ENCODE assay signal across 8 mouse cellular contexts in genomic region chr9:95510693-95511404, GRCm38 (mm10). TPM values are rescaled to one million over a fixed set of nuclear protein-coding genes. Genes with fewer than 3 reads are reported as not detected.
A peak's percentile ranks its signal among the peaks of the same experiment; 100 is the strongest.
DNase-seq lines count a peak whose midpoint lies in the region; ATAC-seq and TF ChIP-seq lines count a peak whose summit lies in the region.

No protein-coding gene starts in this region.

- 5% methylated on average over 21 of the region's 21 CpGs for WGBS in kidney, embryonic 14.5 days
- WGBS in limb, embryonic 14.5 days, result 5% methylated on average over 21 of the region's 21 CpGs
- 2% methylated on average over 21 of the region's 21 CpGs for WGBS in small intestine, adult 2 months

- H3K27me3 ChIP-seq in kidney, embryonic 14.5 days (ENCODE audit: control insufficient read depth, insufficient read depth, low read length), result no peaks in the 10 kb centered on the region
- H3K27me3 ChIP-seq in limb, embryonic 14.5 days (ENCODE audit: control insufficient read depth, insufficient read depth, low read length), result no peaks in the 10 kb centered on the region
- no peaks in the 10 kb centered on the region for H3K27me3 ChIP-seq in small intestine, adult 2 months (ENCODE audit: control insufficient read depth, insufficient read depth, low read length)

- no peak for TF ChIP-seq POLR2A in embryonic fibroblast, embryonic 13.5 days (IDR thresholded peaks at IDR 0.05; ENCODE audit: low read depth, low read length)
- TF ChIP-seq POLR2A in limb, embryonic 14.5 days (IDR thresholded peaks at IDR 0.05; ENCODE audit: borderline replicate concordance, extremely low read depth, insufficient read depth, insufficient read length), result no peak
- TF ChIP-seq POLR2A in small intestine, adult 2 months (IDR thresholded peaks at IDR 0.05; ENCODE audit: low read depth, low read length), result no peak

- H3K4me3 ChIP-seq in kidney, embryonic 14.5 days (ENCODE audit: low read length), result peak overlapping the region; percentile 72
- peak overlapping the region; percentile 86 for H3K4me3 ChIP-seq in embryonic fibroblast, embryonic 13.5 days (ENCODE audit: insufficient read depth, low read length)
- H3K4me3 ChIP-seq in limb, embryonic 14.5 days (replicated peaks; ENCODE audit: low read length), result peak overlapping the region; percentile 98
- peak overlapping the region; percentile 96 for H3K4me3 ChIP-seq in small intestine, adult 2 months (ENCODE audit: low read depth, low read length)

- H3K9ac ChIP-seq in kidney, embryonic 14.5 days (ENCODE audit: low read depth, low read length), result peak overlapping the region; percentile 94
- peak overlapping the region; percentile 94 for H3K9ac ChIP-seq in limb, embryonic 14.5 days (ENCODE audit: low read depth, low read length, severe bottlenecking)

- H3K4me1 ChIP-seq in kidney, embryonic 14.5 days (ENCODE audit: control insufficient read depth, insufficient read depth, low read length), result peaks cover 11% of the 10 kb centered on the region
- peaks cover 7% of the 10 kb centered on the region for H3K4me1 ChIP-seq in embryonic fibroblast, embryonic 13.5 days (ENCODE audit: control insufficient read depth, insufficient read depth, low read length)
- peaks cover 13% of the 10 kb centered on the region for H3K4me1 ChIP-seq in limb, embryonic 14.5 days (ENCODE audit: control insufficient read depth, insufficient read depth, low read length)
- H3K4me1 ChIP-seq in small intestine, adult 2 months (ENCODE audit: control insufficient read depth, insufficient read depth, insufficient read length, low read length), result peaks cover 8% of the 10 kb centered on the region; the same call in 1 of the 2 replicates

- ATAC-seq in kidney, embryonic 14.5 days (ENCODE audit: low FRiP score, low TSS enrichment), result peak; percentile 10; the same call in 1 of the 2 replicates
- no peak; the same call in 1 of the 2 replicates for ATAC-seq in limb, embryonic 14.5 days (ENCODE audit: low FRiP score, low read depth)

- H3K27ac ChIP-seq in kidney, embryonic 14.5 days (ENCODE audit: low read depth, low read length), result peak overlapping the region; percentile 81; the same call in 1 of the 2 replicates
- H3K27ac ChIP-seq in embryonic fibroblast, embryonic 13.5 days (ENCODE audit: insufficient read depth, low read length), result peak overlapping the region; percentile 80; the same call in 1 of the 2 replicates
- H3K27ac ChIP-seq in limb, embryonic 14.5 days (replicated peaks; ENCODE audit: low read depth, low read length), result peak overlapping the region; percentile 81; the same call in 1 of the 2 replicates
- peak overlapping the region; percentile 91 for H3K27ac ChIP-seq in small intestine, adult 2 months (ENCODE audit: insufficient read depth, low read depth, low read length)

- DNase-seq in kidney, postnatal 25 days, result no peak
- DNase-seq in NIH3T3 (ENCODE audit: low read depth), result peak; percentile 4
- DNase-seq in limb, embryonic 14.5 days (ENCODE audit: low spot score), result no peak
- DNase-seq in right cerebral cortex, postnatal 36 days (ENCODE audit: low spot score in 2 of 2), result no peak
- DNase-seq in thymus, postnatal 14 days, result no peak

- no peaks in the 10 kb centered on the region for H3K36me3 ChIP-seq in kidney, embryonic 14.5 days (ENCODE audit: control insufficient read depth, insufficient read depth, low read length)
- H3K36me3 ChIP-seq in limb, embryonic 14.5 days (ENCODE audit: control insufficient read depth, insufficient read depth, low read length), result no peaks in the 10 kb centered on the region
- no peaks in the 10 kb centered on the region for H3K36me3 ChIP-seq in small intestine, adult 2 months (ENCODE audit: control insufficient read depth, insufficient read depth, low read length)

- TF ChIP-seq CTCF in embryonic fibroblast, embryonic 13.5 days (IDR thresholded peaks at IDR 0.05; ENCODE audit: borderline replicate concordance, insufficient read depth, low read length), result no peak
- no peak for TF ChIP-seq CTCF in small intestine, adult 2 months (IDR thresholded peaks at IDR 0.05; ENCODE audit: extremely low read depth, insufficient read length, insufficient replicate concordance, low read depth, low read length)

- no peaks in the 10 kb centered on the region for H3K9me3 ChIP-seq in kidney, embryonic 14.5 days (ENCODE audit: control insufficient read depth, low read length)
- H3K9me3 ChIP-seq in limb, embryonic 14.5 days (ENCODE audit: control insufficient read depth, low read length), result no peaks in the 10 kb centered on the region

- H3K4me2 ChIP-seq in kidney, embryonic 14.5 days (replicated peaks; ENCODE audit: low read depth, low read length), result peak overlapping the region; percentile 76
- peak overlapping the region; percentile 73 for H3K4me2 ChIP-seq in limb, embryonic 14.5 days (replicated peaks; ENCODE audit: low read depth, low read length, severe bottlenecking)

RNA-seq across cellular contexts. Expression of gene U2surp, which starts 0.9 kb away (rescaled TPM):
- 163 and 164 TPM in 2 replicates for polyA plus RNA-seq in kidney, embryonic 14.5 days (2014; fragmentation: Nextera tagmentation; extraction: Ambion mirVana)
- 79.2 and 87.4 TPM in 2 replicates for polyA plus RNA-seq in embryonic fibroblast, embryonic 13.5 days (2011; ENCODE audit: insufficient read length, low read depth, missing spikeins)
- polyA plus RNA-seq in limb, embryonic 14.5 days (2012; rRNA removed), result 22.4 and 35.3 TPM in 2 replicates
- 115 and 123 TPM in 2 replicates for polyA plus RNA-seq in limb, embryonic 14.5 days (2014; fragmentation: Nextera tagmentation; extraction: Ambion mirVana)
- polyA plus RNA-seq in small intestine, adult 2 months (2012; rRNA removed), result 0.42 and 0.67 TPM in 2 replicates

RNA-seq across cellular contexts. Expression of gene Paqr9, which starts 48.6 kb away (rescaled TPM):
- 0.46 and 0.54 TPM in 2 replicates for polyA plus RNA-seq in kidney, embryonic 14.5 days (2014; fragmentation: Nextera tagmentation; extraction: Ambion mirVana)
- polyA plus RNA-seq in embryonic fibroblast, embryonic 13.5 days (2011; ENCODE audit: insufficient read length, low read depth, missing spikeins), result not detected in 2 replicates
- polyA plus RNA-seq in limb, embryonic 14.5 days (2012; rRNA removed), result 0.33 and 0.38 TPM in 2 replicates
- polyA plus RNA-seq in limb, embryonic 14.5 days (2014; fragmentation: Nextera tagmentation; extraction: Ambion mirVana), result 0.08 and 0.12 TPM in 2 replicates
- polyA plus RNA-seq in small intestine, adult 2 months (2012; rRNA removed), result 0.44 and 1.5 TPM in 2 replicates

Comparison
In these comparisons a context has a peak if more than half of its experiments do, and no peak if none do; other contexts are left out.
1. RNA of gene U2surp, which starts 0.9 kb away (polyA plus RNA-seq): 163 to 164 TPM in kidney, embryonic 14.5 days, 22.4 to 123 TPM in limb, embryonic 14.5 days and 79.2 to 87.4 TPM in embryonic fibroblast, embryonic 13.5 days; 0.42 to 0.67 TPM in small intestine, adult 2 months; every median in the first group is over 10 times any median in the second.
2. Peak in every context shown above with its lines, with median percentiles within 50 percentile points of each other: H3K27ac ChIP-seq and H3K4me3 ChIP-seq.